Mouse (Mus musculus): ENCODE data around the gene Gm11237. TPM values are rescaled to one million over a fixed set of nuclear protein-coding genes. Genes with fewer than 3 reads are reported as not detected.
A peak's percentile ranks its signal among the peaks of the same experiment; 100 is the strongest.
"Not testable (repeated sequence)": the region's sequence is repeated elsewhere in the genome, so short reads cannot be mapped to it uniquely, and the experiment has no call there.

The Gm11237 gene
- not detected for total RNA-seq (2021)
- long read RNA-seq, experiment 1, result 0 reads
- long read RNA-seq, experiment 2, result 0 reads

DNA sequence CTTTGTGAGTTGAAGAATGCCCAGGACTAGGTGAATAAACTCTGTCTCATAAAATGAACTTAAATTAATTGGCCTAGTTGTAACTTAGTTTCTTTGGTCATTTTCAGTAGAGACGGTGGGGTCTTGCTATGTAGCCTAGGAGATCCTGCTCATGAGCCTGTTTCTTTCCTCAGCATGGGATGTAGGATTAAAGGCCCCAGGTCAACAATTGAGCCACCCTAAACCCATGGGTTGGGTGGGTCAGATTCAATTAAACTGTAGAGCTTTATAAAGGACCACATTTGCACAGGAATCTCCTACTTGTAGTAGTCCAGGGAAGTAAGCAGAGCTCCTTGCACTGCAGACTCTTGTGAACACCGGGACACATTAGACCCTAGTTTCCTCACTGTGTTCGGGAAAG lies at the start of gene Gm11237:
Gm11237 (plus strand) TSS at position 301 of the 400 bp plus-strand sequence.
- DNase-seq (ENCODE audit: low spot score in 2 of 2); intact Hi-C loops (cut with DNase I): not testable (repeated sequence)

DNA sequence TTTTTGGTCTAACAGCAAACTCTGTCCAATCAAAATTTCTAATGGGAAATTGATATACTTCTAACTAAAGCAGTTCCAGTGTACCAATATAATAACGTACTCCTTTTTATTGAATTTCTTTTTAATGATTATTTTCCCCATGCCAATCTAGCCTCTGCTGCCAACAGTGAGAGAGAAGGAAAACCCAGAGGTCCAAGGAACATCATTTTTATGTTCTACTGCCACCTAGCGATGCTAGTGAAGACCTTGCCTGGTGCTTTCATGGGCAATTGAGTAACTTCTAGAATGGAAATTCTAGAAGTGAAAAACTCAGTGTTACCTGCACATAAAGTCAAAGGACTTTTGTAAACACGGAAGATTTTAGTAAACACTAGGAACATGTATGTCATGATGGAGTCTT lies 23.5 kb upstream of the Gm11237 start:
- DNase-seq (ENCODE audit: low spot score in 2 of 2), result peak; percentile 34 to 40
- intact Hi-C loops (cut with DNase I), result loop anchor here (10.0 kb wide), 1 partner anchor 626 kb away; no protein-coding TSS in a partner anchor

DNA sequence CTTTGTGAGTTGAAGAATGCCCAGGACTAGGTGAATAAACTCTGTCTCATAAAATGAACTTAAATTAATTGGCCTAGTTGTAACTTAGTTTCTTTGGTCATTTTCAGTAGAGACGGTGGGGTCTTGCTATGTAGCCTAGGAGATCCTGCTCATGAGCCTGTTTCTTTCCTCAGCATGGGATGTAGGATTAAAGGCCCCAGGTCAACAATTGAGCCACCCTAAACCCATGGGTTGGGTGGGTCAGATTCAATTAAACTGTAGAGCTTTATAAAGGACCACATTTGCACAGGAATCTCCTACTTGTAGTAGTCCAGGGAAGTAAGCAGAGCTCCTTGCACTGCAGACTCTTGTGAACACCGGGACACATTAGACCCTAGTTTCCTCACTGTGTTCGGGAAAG lies 15.2 kb upstream of the Gm11237 start, which contains the start of gene Gm11238:
Gm11238 (plus strand) TSS at position 301 of the 400 bp plus-strand sequence.
- intact Hi-C loops (cut with DNase I); DNase-seq (ENCODE audit: low spot score in 2 of 2): not testable (repeated sequence)

DNA sequence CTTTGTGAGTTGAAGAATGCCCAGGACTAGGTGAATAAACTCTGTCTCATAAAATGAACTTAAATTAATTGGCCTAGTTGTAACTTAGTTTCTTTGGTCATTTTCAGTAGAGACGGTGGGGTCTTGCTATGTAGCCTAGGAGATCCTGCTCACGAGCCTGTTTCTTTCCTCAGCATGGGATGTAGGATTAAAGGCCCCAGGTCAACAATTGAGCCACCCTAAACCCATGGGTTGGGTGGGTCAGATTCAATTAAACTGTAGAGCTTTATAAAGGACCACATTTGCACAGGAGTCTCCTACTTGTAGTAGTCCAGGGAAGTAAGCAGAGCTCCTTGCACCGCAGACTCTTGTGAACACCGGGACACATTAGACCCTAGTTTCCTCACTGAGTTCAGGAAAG lies 15.0 kb downstream of the Gm11237 start, which contains the start of gene Gm11236:
Gm11236 (plus strand) TSS at position 301 of the 400 bp plus-strand sequence.
- DNase-seq (ENCODE audit: low spot score in 2 of 2); intact Hi-C loops (cut with DNase I): not testable (repeated sequence)

DNA sequence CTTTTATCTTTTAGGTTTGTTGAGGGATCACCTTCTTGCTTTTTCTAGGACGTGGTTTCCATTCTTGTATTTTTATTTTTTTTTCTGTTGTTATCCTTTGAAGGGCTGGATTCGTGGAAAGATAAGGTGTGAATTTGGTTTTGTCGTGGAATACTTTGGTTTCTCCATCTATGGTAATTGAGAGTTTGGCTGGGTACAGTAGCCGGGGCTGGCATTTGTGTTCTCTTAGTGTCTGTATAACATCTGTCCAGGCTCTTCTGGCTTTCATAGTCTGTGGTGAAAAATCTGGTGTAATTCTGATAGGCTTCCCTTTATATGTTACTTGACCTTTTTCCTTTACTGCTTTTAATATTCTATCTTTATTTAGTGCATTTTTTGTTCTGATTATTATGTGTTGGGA lies 39.1 kb downstream of the Gm11237 start:
- intact Hi-C loops (cut with DNase I); DNase-seq (ENCODE audit: low spot score in 2 of 2): not testable (repeated sequence)

DNA sequence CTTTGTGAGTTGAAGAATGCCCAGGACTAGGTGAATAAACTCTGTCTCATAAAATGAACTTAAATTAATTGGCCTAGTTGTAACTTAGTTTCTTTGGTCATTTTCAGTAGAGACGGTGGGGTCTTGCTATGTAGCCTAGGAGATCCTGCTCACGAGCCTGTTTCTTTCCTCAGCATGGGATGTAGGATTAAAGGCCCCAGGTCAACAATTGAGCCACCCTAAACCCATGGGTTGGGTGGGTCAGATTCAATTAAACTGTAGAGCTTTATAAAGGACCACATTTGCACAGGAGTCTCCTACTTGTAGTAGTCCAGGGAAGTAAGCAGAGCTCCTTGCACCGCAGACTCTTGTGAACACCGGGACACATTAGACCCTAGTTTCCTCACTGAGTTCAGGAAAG lies 45.3 kb downstream of the Gm11237 start, which contains the start of gene Gm11239:
Gm11239 (plus strand) TSS at position 301 of the 400 bp plus-strand sequence.
- DNase-seq (ENCODE audit: low spot score in 2 of 2); intact Hi-C loops (cut with DNase I): not testable (repeated sequence)

Other genes with a start within 250 kb of the Gm11237 start
- not detected for gene Gm11487, start 217.9 kb upstream of the Gm11237 start, total RNA-seq (2021)
- not detected for gene Gm11238, start 15.1 kb upstream of the Gm11237 start, total RNA-seq (2021)
- gene Gm11236, start 15.1 kb downstream of the Gm11237 start, total RNA-seq (2021), result not detected
- gene Gm11239, start 45.4 kb downstream of the Gm11237 start, total RNA-seq (2021), result not detected
- not detected for gene Gm428, start 60.5 kb downstream of the Gm11237 start, total RNA-seq (2021)
- gene Rasef, start 168.0 kb downstream of the Gm11237 start, total RNA-seq (2021), result under 1 TPM in 1 of 2 experiments, not detected in 1; 0.13 TPM